Mouse (Mus musculus) midbrain, postnatal 0 days (tissue): Measurements from ENCODE around the gene Cldn13. TPM values are rescaled to one million over a fixed set of nuclear protein-coding genes. Genes with fewer than 3 reads are reported as not detected.
A peak's percentile ranks its signal among the peaks of the same experiment; 100 is the strongest.
"Not testable (repeated sequence)": the region's sequence is repeated elsewhere in the genome, so short reads cannot be mapped to it uniquely, and the experiment has no call there.

Source experiments
- ATAC-seq: fragments of 200-750 bp; cut with Nextera tagmentation; 2 replicates; pipeline ENCODE4 v1.8.0; 2017; ENCODE audit warnings: moderate number of reproducible peaks, mild to moderate bottlenecking, moderate TSS enrichment, moderate library complexity; ENCODE audit not compliant: low FRiP score
- DNase-seq: peaks from one replicate; pipeline ENCODE4 v3.0.0-alpha.2; 2015; ENCODE audit warnings: low spot score
- H3K27ac ChIP-seq: fragments of 300-500 bp; sonication (generic); 2 replicates; pipeline ENCODE4 v1.5.1; 2014; ENCODE audit warnings: low read depth, mild to moderate bottlenecking, low read length, mixed read lengths
- H3K27me3 ChIP-seq: fragments of 300-500 bp; sonication (generic); 2 replicates; pipeline ENCODE4 v1.6.1; 2014; ENCODE audit warnings: low read length, control low read depth, mixed read lengths; ENCODE audit not compliant: insufficient read depth
- H3K36me3 ChIP-seq: fragments of 300-500 bp; sonication (generic); 2 replicates; pipeline ENCODE4 v1.6.1; 2014; ENCODE audit warnings: low read length, control low read depth, mixed read lengths; ENCODE audit not compliant: insufficient read depth
- H3K4me1 ChIP-seq: fragments of 300-500 bp; sonication (generic); 2 replicates; pipeline ENCODE4 v1.6.1; 2014; ENCODE audit warnings: mild to moderate bottlenecking, control low read depth, antibody characterized with exemption, low read length, mixed read lengths; ENCODE audit not compliant: insufficient read depth
- H3K4me2 ChIP-seq: fragments of 300-500 bp; sonication (generic); 2 replicates; pipeline ENCODE4 v1.6.1; 2014; ENCODE audit warnings: low read depth, mild to moderate bottlenecking, low read length, mixed read lengths; ENCODE audit not compliant: poor library complexity, severe bottlenecking
- H3K4me3 ChIP-seq: fragments of 300-500 bp; sonication (generic); 2 replicates; pipeline ENCODE4 v1.5.1; 2014; ENCODE audit warnings: low read depth, mild to moderate bottlenecking, low read length, moderate library complexity
- H3K9ac ChIP-seq: fragments of 300-500 bp; sonication (generic); replicated peaks from 2 replicates; pipeline ENCODE4 v1.6.1; 2014; ENCODE audit warnings: mild to moderate bottlenecking, low read length, moderate library complexity, mixed read lengths; ENCODE audit not compliant: poor library complexity, severe bottlenecking
- H3K9me3 ChIP-seq: fragments of 300-500 bp; sonication (generic); 2 replicates; pipeline ENCODE4 v1.6.1; 2016; ENCODE audit warnings: low read length, control low read depth
- CTCF ChIP-seq: IDR thresholded peaks from 2 replicates; pipeline ENCODE4 v1.5.1; 2016; ENCODE audit warnings: antibody characterized with exemption, mild to moderate bottlenecking
- WGBS: fragments of 180-500 bp; shearing (Covaris S2); extraction: QIAGEN DNeasy Blood & Tissue Kit; methylation state at CpG from one replicate; pipeline ENCODE4 v1.1.7; 2014; 5-methylcytosine and 5-hydroxymethylcytosine counted together
- polyA plus RNA-seq: library from polyadenylated mRNA; unstranded; fragments of >200 nt; fragmentation: Nextera tagmentation; extraction: Ambion mirVana; gene quantifications from 2 replicates; pipeline ENCODE4 v1.2.1, GENCODE M21; 2015
- total RNA-seq: library from RNA; depleted of rRNA; stranded (reverse); fragments of >200 nt; gene quantifications from 2 replicates; pipeline ENCODE4 v1.2.3, GENCODE M21; 2014; rRNA removed

The Cldn13 gene
- not detected in 2 replicates for total RNA-seq
- polyA plus RNA-seq, result not detected in 2 replicates

DNA sequence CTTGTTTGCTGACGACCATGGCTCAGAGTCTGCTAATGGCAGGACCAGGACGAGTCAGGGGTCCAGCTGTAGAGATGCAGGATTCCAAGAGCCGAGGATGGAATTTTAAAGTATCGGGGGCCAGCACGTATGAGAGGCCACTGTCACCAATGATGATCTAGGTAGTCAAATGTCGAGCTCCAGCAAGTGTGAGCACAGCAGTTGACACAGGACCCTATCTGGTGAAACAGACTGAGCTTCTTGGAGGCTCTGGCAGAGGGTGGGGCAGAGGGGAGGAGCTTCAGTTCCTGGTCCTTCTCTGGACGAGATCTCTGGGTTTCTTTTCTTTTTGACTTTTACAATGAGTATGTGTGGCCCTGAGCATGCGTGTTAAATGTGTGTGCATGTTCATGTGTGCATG is at the start of gene Cldn13:
Gene Cldn13, minus strand, starts transcription at position 216 of the 400 bp plus-strand sequence.
- H3K36me3 ChIP-seq, result no peaks in the 10 kb centered on the region
- H3K9me3 ChIP-seq, result no peaks in the 10 kb centered on the region
- no peak within 1 kb of the TSS for H3K27ac ChIP-seq
- DNase-seq (no peak), ATAC-seq (no peak)
- no peak within 1 kb of the TSS for H3K4me3 ChIP-seq
- no peak within 1 kb of the TSS for H3K9ac ChIP-seq
- H3K4me1 ChIP-seq, result no peaks in the 10 kb centered on the region
- TF ChIP-seq CTCF, result no peak
- H3K4me2 ChIP-seq, result no peak within 1 kb of the TSS
- no peaks in the 10 kb centered on the region for H3K27me3 ChIP-seq
- WGBS, result 85% methylated on average over 8 of the region's 8 CpGs

DNA sequence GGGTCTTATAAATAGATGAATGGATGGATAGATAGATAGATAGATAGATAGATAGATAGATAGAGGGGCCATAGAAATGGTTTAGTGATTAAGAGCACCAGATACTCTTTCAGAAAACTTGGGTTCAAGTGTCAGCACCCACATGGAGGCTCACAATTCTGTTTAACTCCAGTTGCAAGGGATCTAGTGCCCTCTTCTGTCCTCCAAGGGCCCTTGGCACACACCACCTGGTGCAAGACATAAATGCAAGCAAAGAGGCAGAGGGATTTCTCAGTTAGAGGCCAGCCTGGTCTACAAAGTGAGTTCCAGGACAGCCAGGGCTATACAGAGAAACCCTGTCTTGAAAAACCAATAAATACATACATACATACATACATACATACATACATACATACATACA is 49.3 kb upstream of the Cldn13 start:
- not testable (repeated sequence) for H3K9me3 ChIP-seq, H3K9ac ChIP-seq, H3K36me3 ChIP-seq, H3K4me3 ChIP-seq, H3K4me1 ChIP-seq, H3K4me2 ChIP-seq, H3K27me3 ChIP-seq, H3K27ac ChIP-seq, DNase-seq, ATAC-seq

DNA sequence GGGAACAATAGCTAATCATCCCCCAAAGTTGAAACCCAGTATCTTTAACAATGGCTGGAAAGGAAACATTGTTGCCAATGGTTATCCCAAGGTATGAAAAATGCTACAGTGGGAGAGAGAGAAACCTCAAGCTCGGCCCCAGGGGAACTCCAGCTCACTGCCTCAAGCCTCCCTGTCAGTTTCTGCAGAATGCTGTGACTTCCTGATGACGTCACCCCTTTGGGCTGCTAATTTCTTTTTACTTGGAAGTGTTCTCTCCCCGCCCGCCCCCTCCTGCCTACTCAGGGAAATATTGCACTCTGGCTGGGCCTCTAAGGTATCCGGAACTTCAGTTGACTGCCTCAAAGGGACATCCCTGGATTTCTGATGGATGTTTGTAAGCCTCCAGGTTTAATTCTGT is 48.2 kb upstream of the Cldn13 start:
- Histone ChIP-seq H3K36me3 (no peaks in the 10 kb centered on the region), H3K4me2 (no peak overlapping the region), H3K27me3 (no peaks in the 10 kb centered on the region), H3K9ac (no peak overlapping the region), H3K4me1 (0 out of 2 replicates have a peak, but pooled peaks cover 2% of the 10 kb centered on the region), H3K27ac (no peak overlapping the region), H3K4me3 (no peak overlapping the region), H3K9me3 (no peaks in the 10 kb centered on the region)
- DNase-seq (no peak), ATAC-seq (no peak)
- TF ChIP-seq CTCF, result no peak
- 43% methylated on average over 5 of the region's 5 CpGs for WGBS

DNA sequence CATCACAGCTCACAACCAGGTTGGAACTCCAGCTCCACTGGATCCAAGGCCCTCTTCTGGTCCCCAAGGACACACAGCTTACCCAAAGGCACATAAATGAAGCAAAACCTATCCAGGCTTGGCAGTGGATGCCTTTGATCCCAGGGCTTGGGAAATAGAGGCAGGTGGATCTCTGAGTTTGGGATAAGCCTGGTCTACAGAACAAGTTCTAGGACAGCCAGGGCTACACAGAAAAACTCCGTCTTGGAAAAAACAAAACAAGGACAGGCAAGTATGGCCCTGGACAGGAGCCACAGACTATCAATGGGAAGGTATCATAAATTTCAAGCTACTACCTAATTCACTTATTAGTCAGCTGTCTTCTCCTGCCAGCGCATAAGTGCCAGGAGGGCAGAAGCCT is 46.2 kb upstream of the Cldn13 start:
- ATAC-seq (no peak), DNase-seq (no peak)
- Histone ChIP-seq H3K27me3 (no peaks in the 10 kb centered on the region), H3K4me2 (no peak overlapping the region), H3K9me3 (no peaks in the 10 kb centered on the region), H3K27ac (no peak overlapping the region), H3K4me3 (no peak overlapping the region), H3K9ac (no peak overlapping the region), H3K4me1 (0 out of 2 replicates have a peak, but pooled peaks cover 2% of the 10 kb centered on the region), H3K36me3 (no peaks in the 10 kb centered on the region)
- WGBS, result 94% methylated on average over 2 of the region's 2 CpGs
- TF ChIP-seq CTCF, result no peak

DNA sequence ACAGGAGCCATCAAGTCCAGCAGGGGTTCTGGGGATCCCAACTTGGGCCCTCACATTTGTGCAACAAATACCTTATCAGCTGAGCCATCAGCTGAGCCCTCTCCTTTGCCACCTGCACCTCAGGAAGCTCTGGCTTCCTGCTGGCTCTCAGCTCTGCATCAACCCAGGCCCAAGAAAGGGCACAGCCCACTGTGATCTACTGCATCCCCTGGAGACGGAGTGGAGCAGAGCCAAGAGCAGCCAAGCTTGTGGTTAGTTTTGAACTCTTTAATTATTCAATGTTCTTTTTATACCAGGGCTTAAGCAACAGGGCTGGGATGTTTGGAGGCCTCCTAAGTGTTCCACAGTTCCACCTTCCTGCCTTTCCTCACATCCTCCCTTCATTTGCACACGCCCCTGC is 45.1 kb upstream of the Cldn13 start:
- Histone ChIP-seq H3K4me2 (no peak overlapping the region), H3K27ac (no peak overlapping the region), H3K9me3 (no peaks in the 10 kb centered on the region), H3K4me3 (no peak overlapping the region), H3K27me3 (no peaks in the 10 kb centered on the region), H3K4me1 (no peaks in the 10 kb centered on the region), H3K9ac (no peak overlapping the region), H3K36me3 (no peaks in the 10 kb centered on the region)
- ATAC-seq (no peak), DNase-seq (no peak)
- TF ChIP-seq CTCF, result no peak
- WGBS, result 63% methylated on average over 2 of the region's 2 CpGs

DNA sequence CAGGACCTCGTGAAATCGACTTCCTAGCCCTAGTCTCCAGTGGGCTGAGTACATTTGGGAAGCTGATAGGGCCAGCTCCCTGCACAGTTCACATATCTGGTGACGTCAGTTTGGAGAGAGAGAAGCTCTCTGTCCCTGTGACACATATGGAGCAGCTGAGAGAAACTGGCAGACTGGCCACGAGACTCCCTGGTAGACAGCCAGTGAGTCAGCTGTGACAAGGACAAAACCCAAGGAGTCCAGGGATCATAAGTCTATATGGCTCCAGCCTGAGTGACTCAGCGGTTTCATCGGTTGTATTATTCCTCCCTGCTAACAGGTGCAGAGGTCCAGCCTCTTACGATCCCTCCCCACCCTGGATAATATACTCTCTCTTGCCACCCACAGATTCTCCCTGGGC is 43.8 kb upstream of the Cldn13 start:
- Histone ChIP-seq H3K4me1 (no peaks in the 10 kb centered on the region), H3K4me3 (no peak overlapping the region), H3K9ac (no peak overlapping the region), H3K36me3 (no peaks in the 10 kb centered on the region), H3K27ac (no peak overlapping the region), H3K9me3 (no peaks in the 10 kb centered on the region), H3K27me3 (no peaks in the 10 kb centered on the region), H3K4me2 (no peak overlapping the region)
- ATAC-seq (no peak), DNase-seq (peak; percentile 44)
- TF ChIP-seq CTCF, result no peak
- 80% methylated on average over 7 of the region's 7 CpGs for WGBS
